Mouse (Mus musculus) inflammation-experienced regulatory T-cells, adult 6 months (primary cell): ENCODE results near the gene Gpt2. TPM values are rescaled to one million over a fixed set of nuclear protein-coding genes. Genes with fewer than 3 reads are reported as not detected.
A peak's percentile ranks its signal among the peaks of the same experiment; 100 is the strongest.

Source experiments
- ATAC-seq: one replicate; pipeline ENCODE4 v1.8.0; 2017
- polyA plus RNA-seq, 3 experiments: library from polyadenylated mRNA; unstranded; fragments of 100-300 nt; shearing (Covaris generic); gene quantifications; one replicate each; pipeline ENCODE4 v1.2.1; 2017

The Gpt2 gene
- polyA plus RNA-seq, 3 experiments from 2014 or later, result 0.21 to 0.43 (median 0.25) TPM

GRCm38 (mm10) chr8:85487906-85488620, 4.3 kb upstream of the Gpt2 start:
- ATAC-seq, result no peak

GRCm38 (mm10) chr8:85488631-85489030, 3.7 kb upstream of the Gpt2 start:
- ATAC-seq, result no peak

GRCm38 (mm10) chr8:85489546-85489945, 2.8 kb upstream of the Gpt2 start:
- no peak for ATAC-seq

- ATAC-seq, result peak; percentile 12
These were observed 860 bp downstream of the Gpt2 start for GRCm38 (mm10) chr8:85492940-85493931.

- ATAC-seq, result no peak
These were observed 3.7 kb downstream of the Gpt2 start for GRCm38 (mm10) chr8:85496125-85496524.

- ATAC-seq, result no peak
These were observed 4.4 kb downstream of the Gpt2 start for GRCm38 (mm10) chr8:85496778-85497177.

GRCm38 (mm10) chr8:85498577-85498976, 6.2 kb downstream of the Gpt2 start:
- no peak for ATAC-seq

GRCm38 (mm10) chr8:85500460-85500859, 8.1 kb downstream of the Gpt2 start:
- ATAC-seq, result no peak

- ATAC-seq, result no peak
These were observed 8.7 kb downstream of the Gpt2 start for GRCm38 (mm10) chr8:85500955-85501685.

GRCm38 (mm10) chr8:85502381-85502780, 10.0 kb downstream of the Gpt2 start:
- ATAC-seq, result no peak

GRCm38 (mm10) chr8:85503065-85503464, 10.7 kb downstream of the Gpt2 start:
- no peak for ATAC-seq

- no peak for ATAC-seq
These were observed 12.3 kb downstream of the Gpt2 start for GRCm38 (mm10) chr8:85504704-85505103.

- ATAC-seq, result no peak
These were observed 14.2 kb downstream of the Gpt2 start for GRCm38 (mm10) chr8:85506620-85507019.

GRCm38 (mm10) chr8:85508661-85509060, 16.3 kb downstream of the Gpt2 start:
- ATAC-seq, result no peak

- no peak for ATAC-seq
These were observed 19.9 kb downstream of the Gpt2 start for GRCm38 (mm10) chr8:85512234-85512633.

- no peak for ATAC-seq
These were observed 20.9 kb downstream of the Gpt2 start for GRCm38 (mm10) chr8:85513283-85513682.

GRCm38 (mm10) chr8:85515391-85515790, 23.0 kb downstream of the Gpt2 start:
- ATAC-seq, result no peak

GRCm38 (mm10) chr8:85517336-85517735, 25.0 kb downstream of the Gpt2 start:
- ATAC-seq, result no peak

- no peak for ATAC-seq
These were observed 25.6 kb downstream of the Gpt2 start for GRCm38 (mm10) chr8:85517956-85518355.

GRCm38 (mm10) chr8:85520586-85520985, 28.2 kb downstream of the Gpt2 start:
- ATAC-seq, result no peak

GRCm38 (mm10) chr8:85521332-85521731, 29.0 kb downstream of the Gpt2 start:
- no peak for ATAC-seq

GRCm38 (mm10) chr8:85524086-85524485, 31.7 kb downstream of the Gpt2 start:
- ATAC-seq, result no peak

GRCm38 (mm10) chr8:85526105-85526504, 33.7 kb downstream of the Gpt2 start:
- ATAC-seq, result peak; percentile 69
